Mouse (Mus musculus) intestine, embryonic 16.5 days (tissue): ENCODE measurements at regions not wholly inside any gene's neighbourhood (a gene's known extent, or its start where the extent isn't known, plus 50 kb on each side); places are given as distances from the start of the nearest gene placed in this dataset.
"Not testable (repeated sequence)": the region's sequence is repeated elsewhere in the genome, so short reads cannot be mapped to it uniquely, and the experiment has no call there.

Experiments used
- ATAC-seq: fragments of 200-750 bp; cut with Nextera tagmentation; 2 replicates; pipeline ENCODE4 v1.8.0; 2017; ENCODE audit warnings: moderate TSS enrichment, moderate library complexity
- H3K27ac ChIP-seq: fragments of 300-500 bp; sonication (generic); 2 replicates; pipeline ENCODE4 v1.5.1; 2014; ENCODE audit warnings: mild to moderate bottlenecking, low read length
- H3K27me3 ChIP-seq: fragments of 300-500 bp; sonication (generic); replicated peaks from 2 replicates; pipeline ENCODE4 v1.6.1; 2014; ENCODE audit warnings: low read length, control low read depth, mixed read lengths; ENCODE audit not compliant: control insufficient read depth, insufficient read depth
- H3K36me3 ChIP-seq: fragments of 300-500 bp; sonication (generic); 2 replicates; pipeline ENCODE4 v1.6.1; 2014; ENCODE audit warnings: low read length, control low read depth; ENCODE audit not compliant: control insufficient read depth, insufficient read depth
- H3K4me1 ChIP-seq: fragments of 300-500 bp; sonication (generic); 2 replicates; pipeline ENCODE4 v1.6.1; 2014; ENCODE audit warnings: low read length, control low read depth, mixed read lengths; ENCODE audit not compliant: control insufficient read depth, insufficient read depth
- H3K4me2 ChIP-seq: fragments of 300-500 bp; sonication (generic); 2 replicates; pipeline ENCODE4 v1.6.1; 2014; ENCODE audit warnings: low read depth, low read length, control low read depth
- H3K4me3 ChIP-seq: fragments of 300-500 bp; sonication (generic); 2 replicates; pipeline ENCODE4 v1.5.1; 2014; ENCODE audit warnings: mild to moderate bottlenecking, low read length
- H3K9ac ChIP-seq: fragments of 300-500 bp; sonication (generic); 2 replicates; pipeline ENCODE4 v1.6.1; 2014; ENCODE audit warnings: low read depth, low read length
- H3K9me3 ChIP-seq: fragments of 300-500 bp; sonication (generic); 2 replicates; pipeline ENCODE4 v1.6.1; 2016; ENCODE audit warnings: low read length, control low read depth; ENCODE audit not compliant: control insufficient read depth
- WGBS: fragments of 180-500 bp; shearing (Covaris S2); extraction: QIAGEN DNeasy Blood & Tissue Kit; methylation state at CpG from one replicate; pipeline ENCODE4 v1.1.7; 2014; 5-methylcytosine and 5-hydroxymethylcytosine counted together

GRCm38 (mm10) chr16:30793378-30793753, 193.8 kb downstream of the Fam43a start:
- Histone ChIP-seq H3K27me3 (no peaks in the 10 kb centered on the region), H3K27ac (no peak overlapping the region), H3K4me3 (no peak overlapping the region), H3K4me2 (0 out of 2 replicates have a peak overlapping the region, but pooled peaks have one; percentile 1), H3K36me3 (no peaks in the 10 kb centered on the region), H3K4me1 (peaks cover 40% of the 10 kb centered on the region), H3K9me3 (no peaks in the 10 kb centered on the region), H3K9ac (no peak overlapping the region)
- WGBS = 46% methylated on average over 9 of the region's 9 CpGs
- no peak for ATAC-seq

- Histone ChIP-seq H3K4me1 (peaks cover 38% of the 10 kb centered on the region), H3K36me3 (no peaks in the 10 kb centered on the region), H3K27ac (no peak overlapping the region), H3K9ac (no peak overlapping the region), H3K4me2 (no peak overlapping the region), H3K4me3 (no peak overlapping the region), H3K27me3 (no peaks in the 10 kb centered on the region), H3K9me3 (no peaks in the 10 kb centered on the region)
- WGBS = 88% methylated on average over 3 of the region's 3 CpGs
- ATAC-seq = no peak
These were observed 194.3 kb downstream of the Fam43a start for GRCm38 (mm10) chr16:30793856-30794255.

- ATAC-seq = no peak
- H3K4me3 ChIP-seq = no peak overlapping the region
- H3K27me3 ChIP-seq = no peaks in the 10 kb centered on the region
- no peak overlapping the region for H3K4me2 ChIP-seq
- H3K36me3 ChIP-seq = no peaks in the 10 kb centered on the region
- 67% methylated on average over 5 of the region's 5 CpGs for WGBS
- no peaks in the 10 kb centered on the region for H3K9me3 ChIP-seq
- no peak overlapping the region for H3K27ac ChIP-seq
- H3K9ac ChIP-seq = no peak overlapping the region
- peaks cover 25% of the 10 kb centered on the region for H3K4me1 ChIP-seq
These were observed 196.0 kb downstream of the Fam43a start for GRCm38 (mm10) chr16:30795501-30795904.

- no peaks in the 10 kb centered on the region for H3K27me3 ChIP-seq
- H3K4me1 ChIP-seq = peaks cover 19% of the 10 kb centered on the region
- ATAC-seq = no peak
- H3K9me3 ChIP-seq = no peaks in the 10 kb centered on the region
- H3K9ac ChIP-seq = no peak overlapping the region
- WGBS = 92% methylated on average over 6 of the region's 6 CpGs
- H3K36me3 ChIP-seq = no peaks in the 10 kb centered on the region
- H3K4me3 ChIP-seq = no peak overlapping the region
- no peak overlapping the region for H3K4me2 ChIP-seq
- no peak overlapping the region for H3K27ac ChIP-seq
These were observed 196.6 kb downstream of the Fam43a start for GRCm38 (mm10) chr16:30796103-30796502.

- H3K4me1 ChIP-seq = peaks cover 12% of the 10 kb centered on the region
- WGBS = 93% methylated on average over 3 of the region's 3 CpGs
- no peak overlapping the region for H3K27ac ChIP-seq
- no peaks in the 10 kb centered on the region for H3K9me3 ChIP-seq
- no peak overlapping the region for H3K9ac ChIP-seq
- H3K4me3 ChIP-seq = no peak overlapping the region
- no peaks in the 10 kb centered on the region for H3K27me3 ChIP-seq
- H3K36me3 ChIP-seq = no peaks in the 10 kb centered on the region
- ATAC-seq = no peak
- H3K4me2 ChIP-seq = no peak overlapping the region
These were observed 197.5 kb downstream of the Fam43a start for GRCm38 (mm10) chr16:30797006-30797405.

GRCm38 (mm10) chr16:30797973-30798471, 198.5 kb downstream of the Fam43a start:
- H3K4me2 ChIP-seq = no peak overlapping the region
- peaks cover 8% of the 10 kb centered on the region for H3K4me1 ChIP-seq
- H3K36me3 ChIP-seq = no peaks in the 10 kb centered on the region
- 37% methylated on average over 7 of the region's 7 CpGs for WGBS
- H3K9me3 ChIP-seq = no peaks in the 10 kb centered on the region
- no peak overlapping the region for H3K27ac ChIP-seq
- H3K4me3 ChIP-seq = no peak overlapping the region
- ATAC-seq = no peak
- H3K9ac ChIP-seq = no peak overlapping the region
- no peaks in the 10 kb centered on the region for H3K27me3 ChIP-seq

- Histone ChIP-seq H3K4me1 (peaks cover 4% of the 10 kb centered on the region), H3K4me3 (no peak overlapping the region), H3K9ac (no peak overlapping the region), H3K27me3 (no peaks in the 10 kb centered on the region), H3K36me3 (no peaks in the 10 kb centered on the region), H3K27ac (no peak overlapping the region), H3K9me3 (no peaks in the 10 kb centered on the region), H3K4me2 (no peak overlapping the region)
- ATAC-seq = no peak
- WGBS = 58% methylated on average over 1 of the region's 1 CpGs
These were observed 199.0 kb downstream of the Fam43a start for GRCm38 (mm10) chr16:30798536-30798935.

- Histone ChIP-seq H3K4me3 (no peak overlapping the region), H3K27me3 (no peaks in the 10 kb centered on the region), H3K36me3 (no peaks in the 10 kb centered on the region), H3K4me1 (no peaks in the 10 kb centered on the region; the same call in 1 of the 2 replicates), H3K9ac (no peak overlapping the region), H3K9me3 (no peaks in the 10 kb centered on the region), H3K27ac (no peak overlapping the region), H3K4me2 (no peak overlapping the region)
- no peak for ATAC-seq
- 55% methylated on average over 12 of the region's 12 CpGs for WGBS
These were observed 200.4 kb downstream of the Fam43a start for GRCm38 (mm10) chr16:30799699-30800483.

- H3K36me3 ChIP-seq = no peaks in the 10 kb centered on the region
- no peaks in the 10 kb centered on the region for H3K27me3 ChIP-seq
- H3K4me2 ChIP-seq = no peak overlapping the region
- no peak for ATAC-seq
- H3K9me3 ChIP-seq = no peaks in the 10 kb centered on the region
- no peaks in the 10 kb centered on the region for H3K4me1 ChIP-seq
- 51% methylated on average over 3 of the region's 3 CpGs for WGBS
- no peak overlapping the region for H3K4me3 ChIP-seq
- no peak overlapping the region for H3K9ac ChIP-seq
- no peak overlapping the region for H3K27ac ChIP-seq
These were observed 204.5 kb downstream of the Fam43a start for GRCm38 (mm10) chr16:30804018-30804417.

- not testable (repeated sequence) for H3K36me3 ChIP-seq, H3K4me3 ChIP-seq, H3K27ac ChIP-seq, ATAC-seq, H3K27me3 ChIP-seq, H3K4me1 ChIP-seq, H3K9ac ChIP-seq, H3K9me3 ChIP-seq, H3K4me2 ChIP-seq
- WGBS = 77% methylated on average over 4 of the region's 4 CpGs
These were observed 206.7 kb downstream of the Fam43a start for GRCm38 (mm10) chr16:30806206-30806605.
